Mouse (Mus musculus): Measurements from ENCODE around the gene Ctnnd1. TPM values are rescaled to one million over a fixed set of nuclear protein-coding genes. Genes with fewer than 3 reads are reported as not detected.

Gene Ctnnd1
- polyA plus RNA-seq, 1 experiment, result 42.1 TPM

- H3K27ac ChIP-seq (ENCODE audit: insufficient read depth, low read length), result peak overlapping the region; percentile 67
- H3K4me3 ChIP-seq (ENCODE audit: insufficient read depth, low read length), result no peak overlapping the region
- peaks cover 5% of the 10 kb centered on the region for H3K4me1 ChIP-seq (ENCODE audit: control insufficient read depth, insufficient read depth, low read length)
- TF ChIP-seq CTCF (IDR thresholded peaks at IDR 0.05; ENCODE audit: extremely low read depth, insufficient read depth, low read length) (no peak), POLR2A (IDR thresholded peaks at IDR 0.05; ENCODE audit: extremely low read depth, insufficient read depth, low read length) (no peak)
Observed at GRCm38 (mm10) chr2:84634934-84635482, 15.6 kb downstream of the Ctnnd1 start.

- Histone ChIP-seq H3K4me1 (ENCODE audit: control insufficient read depth, insufficient read depth, low read length) (peaks cover 5% of the 10 kb centered on the region), H3K27ac (ENCODE audit: insufficient read depth, low read length) (no peak overlapping the region), H3K4me3 (ENCODE audit: insufficient read depth, low read length) (no peak overlapping the region)
- TF ChIP-seq CTCF (IDR thresholded peaks at IDR 0.05; ENCODE audit: extremely low read depth, insufficient read depth, low read length), result no peak
- TF ChIP-seq POLR2A (IDR thresholded peaks at IDR 0.05; ENCODE audit: extremely low read depth, insufficient read depth, low read length), result no peak
Observed at GRCm38 (mm10) chr2:84634006-84634405, 16.6 kb downstream of the Ctnnd1 start.

GRCm38 (mm10) chr2:84632999-84633398 lies 17.6 kb downstream of the Ctnnd1 start:
- peak overlapping the region; percentile 83; the same call in 1 of the 2 replicates for H3K27ac ChIP-seq (ENCODE audit: insufficient read depth, low read length)
- peaks cover 5% of the 10 kb centered on the region for H3K4me1 ChIP-seq (ENCODE audit: control insufficient read depth, insufficient read depth, low read length)
- no peak overlapping the region for H3K4me3 ChIP-seq (ENCODE audit: insufficient read depth, low read length)
- no peak for TF ChIP-seq POLR2A (IDR thresholded peaks at IDR 0.05; ENCODE audit: extremely low read depth, insufficient read depth, low read length)
- TF ChIP-seq CTCF (IDR thresholded peaks at IDR 0.05; ENCODE audit: extremely low read depth, insufficient read depth, low read length), result no peak

- Histone ChIP-seq H3K4me1 (ENCODE audit: control insufficient read depth, insufficient read depth, low read length) (peaks cover 3% of the 10 kb centered on the region), H3K27ac (ENCODE audit: insufficient read depth, low read length) (no peak overlapping the region), H3K4me3 (ENCODE audit: insufficient read depth, low read length) (no peak overlapping the region)
- TF ChIP-seq CTCF (IDR thresholded peaks at IDR 0.05; ENCODE audit: extremely low read depth, insufficient read depth, low read length) (no peak), POLR2A (IDR thresholded peaks at IDR 0.05; ENCODE audit: extremely low read depth, insufficient read depth, low read length) (no peak)
Observed at GRCm38 (mm10) chr2:84632001-84632400, 18.6 kb downstream of the Ctnnd1 start.

- no peak for TF ChIP-seq CTCF (IDR thresholded peaks at IDR 0.05; ENCODE audit: extremely low read depth, insufficient read depth, low read length)
- no peak for TF ChIP-seq POLR2A (IDR thresholded peaks at IDR 0.05; ENCODE audit: extremely low read depth, insufficient read depth, low read length)
- Histone ChIP-seq H3K4me3 (ENCODE audit: insufficient read depth, low read length) (no peak overlapping the region), H3K27ac (ENCODE audit: insufficient read depth, low read length) (no peak overlapping the region), H3K4me1 (ENCODE audit: control insufficient read depth, insufficient read depth, low read length) (peaks cover 2% of the 10 kb centered on the region; the same call in 1 of the 2 replicates)
Observed at GRCm38 (mm10) chr2:84627036-84627435, 23.5 kb downstream of the Ctnnd1 start.

- TF ChIP-seq POLR2A (IDR thresholded peaks at IDR 0.05; ENCODE audit: extremely low read depth, insufficient read depth, low read length) (no peak), CTCF (IDR thresholded peaks at IDR 0.05; ENCODE audit: extremely low read depth, insufficient read depth, low read length) (no peak)
- no peak overlapping the region for H3K4me3 ChIP-seq (ENCODE audit: insufficient read depth, low read length)
- peaks cover 2% of the 10 kb centered on the region; the same call in 1 of the 2 replicates for H3K4me1 ChIP-seq (ENCODE audit: control insufficient read depth, insufficient read depth, low read length)
- H3K27ac ChIP-seq (ENCODE audit: insufficient read depth, low read length), result no peak overlapping the region
Observed at GRCm38 (mm10) chr2:84626366-84626975, 24.1 kb downstream of the Ctnnd1 start.

- TF ChIP-seq POLR2A (IDR thresholded peaks at IDR 0.05; ENCODE audit: extremely low read depth, insufficient read depth, low read length) (no peak), CTCF (IDR thresholded peaks at IDR 0.05; ENCODE audit: extremely low read depth, insufficient read depth, low read length) (no peak)
- Histone ChIP-seq H3K4me1 (ENCODE audit: control insufficient read depth, insufficient read depth, low read length) (peaks cover 4% of the 10 kb centered on the region; the same call in 1 of the 2 replicates), H3K27ac (ENCODE audit: insufficient read depth, low read length) (no peak overlapping the region), H3K4me3 (ENCODE audit: insufficient read depth, low read length) (no peak overlapping the region)
Observed at GRCm38 (mm10) chr2:84624201-84624600, 26.4 kb downstream of the Ctnnd1 start.

GRCm38 (mm10) chr2:84623428-84624119 lies 27.0 kb downstream of the Ctnnd1 start:
- Histone ChIP-seq H3K4me1 (ENCODE audit: control insufficient read depth, insufficient read depth, low read length) (peaks cover 6% of the 10 kb centered on the region; the same call in 1 of the 2 replicates), H3K4me3 (ENCODE audit: insufficient read depth, low read length) (no peak overlapping the region), H3K27ac (ENCODE audit: insufficient read depth, low read length) (no peak overlapping the region)
- TF ChIP-seq CTCF (IDR thresholded peaks at IDR 0.05; ENCODE audit: extremely low read depth, insufficient read depth, low read length), result no peak
- TF ChIP-seq POLR2A (IDR thresholded peaks at IDR 0.05; ENCODE audit: extremely low read depth, insufficient read depth, low read length), result no peak

GRCm38 (mm10) chr2:84622668-84623067 lies 27.9 kb downstream of the Ctnnd1 start:
- no peak for TF ChIP-seq CTCF (IDR thresholded peaks at IDR 0.05; ENCODE audit: extremely low read depth, insufficient read depth, low read length)
- TF ChIP-seq POLR2A (IDR thresholded peaks at IDR 0.05; ENCODE audit: extremely low read depth, insufficient read depth, low read length), result no peak
- Histone ChIP-seq H3K4me1 (ENCODE audit: control insufficient read depth, insufficient read depth, low read length) (peaks cover 6% of the 10 kb centered on the region; the same call in 1 of the 2 replicates), H3K27ac (ENCODE audit: insufficient read depth, low read length) (no peak overlapping the region; the same call in 1 of the 2 replicates), H3K4me3 (ENCODE audit: insufficient read depth, low read length) (no peak overlapping the region)

All from cortical plate, adult 2 months (tissue).